Mouse (Mus musculus) Muller cell, postnatal 12 days (primary cell): Measurements from ENCODE around the gene Ccdc154.
"Not testable (repeated sequence)": the region's sequence is repeated elsewhere in the genome, so short reads cannot be mapped to it uniquely, and the experiment has no call there.

ENCODE experiments used
- DNase-seq: peaks from one replicate; pipeline ENCODE4 v3.0.0-alpha.2; 2015; ENCODE audit errors: inconsistent ontology term

Gene Ccdc154

DNA sequence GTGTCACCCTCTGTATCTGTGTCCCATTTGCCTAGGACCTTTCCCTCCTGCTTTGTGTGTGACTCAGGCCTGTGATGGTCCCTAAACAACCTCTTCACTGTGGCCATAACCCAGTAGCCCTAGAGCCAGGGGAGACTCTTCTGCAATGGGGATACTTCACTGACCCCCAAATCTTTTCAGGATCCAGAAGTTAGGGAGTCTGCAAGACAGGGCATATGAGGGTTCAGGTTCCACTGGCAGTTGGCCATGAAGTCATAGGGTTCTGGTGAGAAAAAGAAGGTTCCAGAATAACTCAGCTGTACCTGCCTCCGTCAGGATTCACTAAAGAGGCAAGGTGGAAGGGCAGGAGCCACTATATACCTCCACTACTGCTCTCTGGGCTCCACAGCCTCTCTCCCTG lies at the start of gene Ccdc154:
Ccdc154 (plus strand) TSS at position 301 of the 400 bp plus-strand sequence.
- no peak for DNase-seq

DNA sequence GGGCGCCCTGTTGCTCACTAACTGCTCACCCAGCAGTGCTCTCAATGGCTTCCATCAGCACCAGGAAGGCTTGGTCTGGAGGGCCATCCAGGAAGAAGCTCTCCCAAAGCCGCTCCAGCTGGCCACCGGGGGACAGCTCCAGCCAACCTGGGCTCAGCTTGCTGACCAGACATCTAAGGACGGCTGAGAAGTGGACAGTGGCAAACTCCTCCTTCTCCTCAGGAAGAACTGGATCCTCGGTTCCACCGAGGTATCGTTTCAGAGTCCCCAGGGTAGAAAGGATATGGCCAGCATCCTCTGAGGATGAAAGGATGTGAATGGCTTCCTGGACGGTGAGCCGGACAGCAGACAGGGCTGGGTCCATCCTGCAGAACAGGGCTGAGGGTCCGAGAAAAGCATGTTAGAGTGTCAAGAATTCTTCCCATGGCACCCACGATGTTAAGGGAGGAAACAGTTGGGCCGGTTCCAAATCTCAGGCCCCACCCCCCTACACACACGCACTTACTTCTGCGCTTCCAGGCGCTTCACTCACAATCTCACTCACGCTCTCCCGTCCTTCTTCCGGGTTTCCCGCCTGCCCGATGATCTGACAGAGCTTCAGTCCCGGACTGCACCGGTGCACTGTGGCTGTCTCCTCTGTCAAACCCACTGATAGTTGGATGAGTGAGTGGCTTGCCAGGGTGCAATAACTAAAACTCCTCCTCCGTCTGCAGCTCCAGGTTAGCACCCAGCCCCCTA lies 47.2 kb upstream of the Ccdc154 start:
- no peak for DNase-seq

DNA sequence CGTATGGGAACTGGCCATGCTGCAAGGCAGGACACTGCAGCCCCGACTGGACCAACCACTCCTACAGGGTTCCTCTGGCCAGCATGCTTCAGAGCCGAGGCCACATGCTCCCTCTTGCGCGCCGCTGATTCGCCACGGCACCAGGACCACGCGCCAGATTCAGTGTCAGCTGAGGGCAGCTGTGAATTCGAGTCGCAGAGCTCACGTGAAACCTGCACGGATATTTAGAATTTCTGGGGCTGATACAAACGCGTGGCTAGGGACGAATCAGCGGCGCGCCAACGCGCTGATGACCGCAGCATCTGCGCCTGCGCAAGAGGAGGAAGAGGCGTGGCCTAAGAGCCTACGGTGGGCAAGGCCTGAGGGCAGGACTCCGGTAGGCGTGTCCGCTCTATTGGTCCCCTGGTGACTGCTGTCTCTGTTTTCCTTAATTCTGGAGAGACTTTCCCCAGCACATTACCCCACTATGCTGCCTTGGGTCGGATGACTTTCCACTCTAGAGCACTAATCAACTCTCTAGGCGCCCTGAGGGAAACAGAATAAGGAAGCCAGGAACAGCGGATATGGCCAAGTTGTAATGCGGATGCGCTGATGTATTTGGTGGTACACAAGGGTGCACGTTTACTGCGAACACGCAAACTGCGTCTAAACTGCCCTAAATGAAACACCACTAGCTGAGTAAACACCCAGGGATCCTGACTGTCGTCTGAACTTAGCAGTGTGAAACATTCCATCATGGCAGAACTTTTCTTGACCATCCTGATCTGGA lies 46.4 kb upstream of the Ccdc154 start, which contains the start of gene Telo2:
Telo2 (minus strand) TSS at position 304 of the 769 bp plus-strand sequence.
- peak; percentile 90 for DNase-seq

DNA sequence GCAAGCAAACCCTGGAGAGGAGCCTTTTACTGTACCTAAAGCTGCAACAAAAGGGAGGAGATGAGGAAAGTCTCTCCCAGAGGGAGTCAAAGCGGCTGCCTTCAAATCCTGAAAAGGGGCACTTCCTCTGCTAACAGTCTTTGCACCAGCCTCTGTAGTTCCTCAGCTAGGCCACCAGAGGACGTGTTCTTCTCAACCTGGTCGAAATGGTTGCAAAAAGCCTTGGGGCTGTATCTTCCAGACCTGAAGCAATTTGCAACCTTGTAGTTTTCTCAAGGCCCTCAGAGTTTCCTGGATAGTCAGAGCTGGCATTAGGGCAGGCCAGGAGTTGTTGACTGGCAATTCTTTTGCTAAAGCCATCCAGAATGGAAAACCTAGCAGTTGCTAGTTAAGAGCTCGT lies 45.0 kb upstream of the Ccdc154 start:
- DNase-seq, result no peak

DNA sequence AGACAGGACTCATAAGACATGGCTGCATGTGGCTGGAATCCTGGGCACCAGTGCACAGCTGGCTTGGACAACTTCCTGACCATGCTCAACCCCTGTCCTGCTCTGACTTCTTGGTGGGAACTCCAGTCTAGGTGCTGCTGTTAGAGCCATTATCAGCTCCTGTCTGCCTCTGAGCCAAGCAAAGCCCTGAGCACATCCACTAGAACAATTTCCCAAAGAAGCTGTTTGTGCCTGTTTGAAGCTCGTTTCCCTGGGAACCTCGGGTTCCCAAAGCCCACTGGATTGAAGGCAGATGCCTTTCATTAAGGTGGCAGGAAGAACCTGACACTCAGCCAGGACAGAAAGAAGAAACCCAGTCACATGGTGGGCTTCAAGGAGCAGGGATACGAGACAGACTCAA lies 41.9 kb upstream of the Ccdc154 start, which contains the start of gene Ptx4:
Ptx4 (plus strand) TSS at position 355 of the 400 bp plus-strand sequence.
- no peak for DNase-seq

DNA sequence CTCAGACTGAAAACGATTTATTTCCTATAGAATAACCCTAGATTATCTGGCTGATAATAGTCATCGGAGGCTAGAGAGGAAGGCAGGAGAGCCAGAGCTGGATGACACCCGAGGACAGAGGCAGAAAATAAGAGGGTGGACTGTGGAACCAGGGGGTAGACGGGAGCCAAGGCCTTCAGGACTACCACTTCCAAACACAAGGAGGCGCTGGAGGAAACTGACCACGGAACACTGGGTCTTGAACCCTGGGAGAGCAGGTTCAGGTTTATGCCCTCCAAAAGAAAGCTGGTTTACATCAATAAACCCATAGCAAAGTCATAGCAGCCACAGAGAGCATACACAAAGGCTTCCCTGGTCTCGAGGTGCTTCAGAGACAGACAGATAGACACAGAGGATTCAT lies 38.3 kb upstream of the Ccdc154 start:
- no peak for DNase-seq

DNA sequence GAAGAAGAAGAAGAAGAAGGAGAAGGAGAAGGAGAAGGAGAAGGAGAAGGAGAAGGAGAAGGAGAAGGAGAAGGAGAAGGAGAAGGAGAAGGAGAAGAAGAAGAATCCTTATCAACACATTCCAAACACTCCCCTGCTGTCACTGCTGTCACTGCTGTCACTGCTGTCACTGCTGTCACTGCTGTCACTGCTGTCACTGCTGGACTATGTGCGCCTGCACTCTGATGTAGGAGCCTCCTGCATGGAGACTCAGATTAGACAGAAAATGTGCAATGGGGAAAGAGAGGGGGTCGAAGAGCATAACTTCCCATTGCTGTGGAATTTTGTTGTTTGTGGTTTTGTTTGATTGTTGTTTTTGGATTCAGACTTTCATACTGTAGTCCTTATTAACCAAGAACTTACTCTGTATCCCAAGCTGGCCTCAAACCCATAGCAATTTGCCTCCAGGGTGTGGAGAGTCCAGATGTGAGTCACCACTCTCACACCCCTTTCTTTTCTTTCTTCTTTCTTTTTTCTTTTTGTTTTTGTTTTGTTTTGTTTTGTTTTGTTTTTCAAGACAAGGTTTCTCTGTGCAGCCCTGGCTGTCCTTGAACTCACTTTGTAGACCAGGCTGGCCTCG lies 36.7 kb upstream of the Ccdc154 start:
- DNase-seq, result not testable (repeated sequence)

DNA sequence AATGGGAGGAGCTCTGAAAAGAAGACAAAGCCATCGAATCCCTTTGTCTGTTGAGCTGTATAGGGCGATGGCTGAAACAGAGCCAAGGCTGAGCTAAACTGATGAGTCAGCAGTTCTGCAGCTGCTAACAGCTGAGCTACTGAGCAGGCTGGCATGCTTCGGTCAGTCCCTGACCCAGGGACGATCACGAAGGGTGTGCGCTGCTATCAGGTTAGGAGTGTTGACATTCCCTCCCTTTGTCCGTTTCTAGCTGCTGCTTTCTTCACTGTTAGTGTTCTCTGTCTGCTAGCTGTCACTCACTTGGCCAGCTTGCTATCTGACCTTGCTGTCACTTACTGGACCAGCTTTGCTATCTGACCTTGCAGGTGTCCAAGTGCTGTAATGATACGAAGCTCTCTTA lies 35.2 kb upstream of the Ccdc154 start:
- no peak for DNase-seq

DNA sequence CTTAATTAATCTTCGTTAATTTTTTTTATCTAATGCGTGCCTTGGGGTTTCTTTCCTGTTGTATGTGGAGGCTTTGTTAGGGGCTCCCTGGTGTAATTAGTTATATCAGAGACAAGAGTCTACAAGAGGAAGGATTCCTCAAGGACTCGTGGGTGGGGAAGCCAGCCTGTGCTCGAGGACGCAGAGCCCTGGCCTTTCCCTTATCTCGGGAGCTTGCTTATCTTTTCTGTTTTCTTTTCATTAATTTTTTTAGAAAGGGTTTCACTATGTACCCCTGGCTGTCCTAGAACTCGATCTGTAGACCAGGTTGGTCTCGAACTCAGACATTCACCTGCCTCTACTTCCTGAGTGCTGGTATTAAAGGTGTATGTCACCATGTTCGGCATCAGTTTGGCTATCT lies 34.6 kb upstream of the Ccdc154 start:
- no peak for DNase-seq

DNA sequence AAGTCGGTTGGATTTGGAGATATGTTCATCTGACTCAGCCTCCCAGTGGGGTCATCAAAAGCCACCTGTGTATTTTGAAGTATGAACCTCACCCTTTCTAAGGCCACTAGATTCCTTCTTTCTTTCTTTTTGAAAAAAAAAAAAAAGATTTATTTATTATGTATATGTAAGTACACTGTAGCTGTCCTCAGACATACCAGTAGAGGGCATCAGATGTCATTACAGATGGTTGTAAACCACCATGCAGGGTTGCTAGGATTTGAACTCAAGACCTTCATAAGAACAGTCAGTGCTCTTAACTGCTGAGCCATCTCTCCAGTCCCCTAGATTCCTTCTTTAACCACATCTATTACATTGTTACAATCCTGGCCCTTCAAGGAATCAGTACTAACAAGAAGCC lies 32.2 kb upstream of the Ccdc154 start:
- DNase-seq, result no peak

DNA sequence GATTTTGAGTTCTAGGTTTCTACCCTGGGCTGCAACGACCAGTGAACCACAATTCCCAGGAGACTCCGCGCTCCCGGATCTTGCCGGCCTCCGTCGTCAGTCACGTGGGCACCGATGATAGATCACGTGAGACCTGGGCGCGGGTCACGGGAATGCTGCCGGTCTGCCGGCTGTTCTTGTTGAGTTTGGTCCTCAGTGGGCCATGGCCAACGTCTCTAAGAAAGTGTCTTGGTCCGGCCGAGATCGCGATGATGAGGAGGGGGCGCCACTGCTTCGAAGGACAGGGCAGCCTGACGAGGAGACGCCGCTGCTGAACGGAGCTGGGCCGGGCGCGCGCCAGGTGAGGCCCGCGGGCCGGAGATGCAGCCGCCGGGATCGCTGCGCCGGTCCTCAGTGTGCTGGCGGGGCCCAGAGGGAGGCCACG lies 29.0 kb upstream of the Ccdc154 start, which contains the start of gene Clcn7:
Clcn7 (plus strand) TSS at position 117 of the 424 bp plus-strand sequence.
- DNase-seq, result peak; percentile 86

DNA sequence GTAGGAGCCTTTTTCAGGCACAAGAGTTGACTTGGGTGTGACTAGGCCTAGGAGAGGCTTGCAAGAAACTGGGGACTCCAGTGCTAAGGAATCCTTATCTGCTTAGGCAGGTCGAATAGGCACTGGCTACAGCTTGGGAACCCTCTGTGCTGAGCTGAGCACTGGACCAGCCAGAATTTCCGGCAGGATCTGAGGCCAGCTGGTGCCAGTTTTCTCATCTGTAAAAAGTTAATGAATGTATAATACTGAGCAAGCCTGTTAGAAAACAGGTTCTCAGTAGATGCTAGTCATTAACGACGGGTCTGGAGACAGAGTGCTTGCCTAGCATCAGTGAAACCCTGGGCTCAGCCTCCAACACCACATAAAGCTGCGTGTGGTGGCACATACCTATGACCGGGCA lies 26.6 kb upstream of the Ccdc154 start:
- no peak for DNase-seq

DNA sequence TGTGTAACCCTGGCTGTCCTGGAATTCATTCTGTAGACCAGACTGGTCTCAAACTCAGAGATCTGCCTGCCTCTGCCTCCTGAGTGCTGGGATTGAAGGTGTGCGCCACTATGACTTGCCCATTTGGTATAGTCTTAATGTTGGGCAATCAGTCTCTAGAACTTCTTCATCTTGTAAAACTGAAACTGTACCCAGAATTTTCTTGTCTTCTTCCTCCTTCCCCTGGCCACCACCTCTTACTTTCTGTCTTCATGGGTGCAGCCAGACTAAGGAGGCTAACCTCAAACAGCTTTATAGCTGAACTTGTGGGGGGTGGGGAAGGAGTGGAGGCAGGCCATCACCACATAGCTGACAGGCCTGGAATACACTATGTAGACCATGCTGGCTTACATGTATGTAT lies 23.5 kb upstream of the Ccdc154 start:
- DNase-seq, result no peak

DNA sequence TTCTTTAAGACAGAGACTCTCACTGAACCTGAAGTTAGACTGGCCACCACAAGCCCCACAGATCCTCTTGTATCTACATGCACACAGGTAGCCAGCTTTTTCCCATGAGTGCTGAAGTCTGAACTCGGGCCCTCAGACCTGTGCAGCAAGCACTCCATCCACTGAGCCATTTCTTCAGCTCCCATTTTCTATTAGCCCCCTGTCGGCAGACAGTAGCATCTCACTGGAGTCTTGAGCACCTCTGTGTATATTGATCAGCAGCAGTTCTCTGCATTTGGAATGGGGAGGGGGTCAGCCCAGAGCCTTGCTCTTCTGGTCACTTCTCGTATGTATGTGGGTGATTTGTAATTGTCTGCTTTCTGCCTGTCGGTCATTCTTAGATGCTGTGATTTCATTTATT lies 22.3 kb upstream of the Ccdc154 start:
- DNase-seq, result no peak

DNA sequence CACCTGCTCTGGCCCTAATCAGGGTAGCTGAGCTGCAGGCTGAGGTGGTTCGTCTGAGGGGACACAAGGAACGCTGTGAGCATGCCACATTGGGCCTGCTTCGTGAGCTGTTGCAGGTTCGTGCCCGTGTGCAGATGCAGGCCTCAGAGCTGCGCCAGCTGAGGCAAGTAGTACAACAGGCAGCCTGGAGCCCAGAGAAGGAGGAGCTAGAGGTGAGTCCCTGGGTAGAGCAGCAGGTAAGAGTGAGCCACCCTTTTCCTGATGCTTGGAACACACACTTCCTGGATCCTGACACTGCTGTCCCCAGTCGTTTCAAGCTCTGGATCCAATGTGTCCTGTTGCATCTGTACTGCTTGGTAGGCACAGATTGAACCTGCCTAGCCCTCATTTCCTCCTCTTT lies 1.1 kb downstream of the Ccdc154 start:
- DNase-seq, result no peak

DNA sequence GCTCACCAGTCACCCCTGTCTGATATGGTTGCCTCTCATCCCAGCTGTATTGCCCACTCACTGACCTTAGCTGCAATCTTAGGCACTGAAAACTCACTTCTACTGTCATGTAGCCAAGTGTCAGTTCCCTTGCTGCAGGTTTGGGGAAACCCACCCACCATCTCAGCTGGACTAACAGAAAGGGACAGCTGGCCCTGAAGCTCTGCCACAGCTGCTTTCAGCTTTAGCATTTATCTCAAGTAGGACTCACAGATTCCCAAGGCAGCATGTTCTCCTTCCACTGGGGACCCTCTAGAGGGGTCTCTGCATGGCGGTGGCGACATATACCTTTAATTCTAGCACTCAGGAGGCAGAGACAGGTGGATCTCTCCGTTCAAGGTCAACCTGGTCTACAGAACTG lies 2.5 kb downstream of the Ccdc154 start:
- DNase-seq, result no peak

DNA sequence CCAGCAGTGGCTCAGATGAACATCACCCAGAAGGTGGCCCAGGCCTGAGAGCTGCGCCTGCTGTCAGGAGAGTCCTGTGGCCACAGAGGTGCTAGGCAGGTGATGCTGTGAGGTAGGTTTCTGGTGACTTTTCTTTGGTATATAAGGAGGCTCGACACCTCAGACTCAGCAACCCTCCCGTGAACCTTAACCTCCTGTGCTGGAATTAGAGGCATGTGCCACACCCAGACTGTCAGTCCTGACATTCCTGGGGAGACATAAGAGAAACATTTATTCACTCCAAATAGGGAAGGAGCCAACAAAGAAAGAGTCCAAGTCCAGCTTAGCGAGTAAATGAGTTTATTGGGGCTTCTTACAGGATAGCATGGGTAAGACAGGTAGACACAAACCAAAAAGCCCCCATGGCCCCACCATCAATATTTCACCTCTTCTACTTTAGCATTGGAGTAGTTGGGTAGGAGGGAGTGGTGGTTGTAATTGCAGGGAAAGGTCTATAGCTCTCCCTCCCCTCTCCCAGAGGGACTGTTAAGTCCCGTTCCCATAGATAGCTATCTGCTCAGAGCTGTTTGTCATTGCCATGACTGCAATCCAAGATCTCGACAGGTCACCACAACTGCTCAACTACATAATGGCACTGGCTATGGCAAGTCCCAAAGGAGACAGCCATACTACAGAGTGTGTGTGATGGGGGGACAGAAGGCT lies 3.9 kb downstream of the Ccdc154 start:
- DNase-seq, result no peak

DNA sequence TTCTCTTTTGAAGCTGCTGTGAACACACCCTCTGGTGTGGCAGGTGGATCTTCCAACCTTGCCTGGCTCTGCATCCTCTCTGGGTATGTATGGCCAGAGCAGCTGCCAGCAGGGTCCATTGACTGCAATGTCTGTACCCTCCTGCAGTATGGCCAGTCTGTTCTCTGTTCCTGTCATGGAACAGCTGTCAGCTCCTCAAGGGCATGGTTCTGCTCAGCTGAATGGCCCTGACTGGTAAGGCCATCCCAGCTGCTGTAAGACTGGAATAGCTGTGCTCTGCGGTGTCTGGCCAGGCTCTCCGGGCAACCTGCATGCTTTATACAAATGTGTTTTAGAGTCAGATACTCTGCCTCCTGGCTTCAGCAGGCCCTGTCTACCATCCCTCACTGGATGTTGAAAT lies 7.4 kb downstream of the Ccdc154 start:
- no peak for DNase-seq

DNA sequence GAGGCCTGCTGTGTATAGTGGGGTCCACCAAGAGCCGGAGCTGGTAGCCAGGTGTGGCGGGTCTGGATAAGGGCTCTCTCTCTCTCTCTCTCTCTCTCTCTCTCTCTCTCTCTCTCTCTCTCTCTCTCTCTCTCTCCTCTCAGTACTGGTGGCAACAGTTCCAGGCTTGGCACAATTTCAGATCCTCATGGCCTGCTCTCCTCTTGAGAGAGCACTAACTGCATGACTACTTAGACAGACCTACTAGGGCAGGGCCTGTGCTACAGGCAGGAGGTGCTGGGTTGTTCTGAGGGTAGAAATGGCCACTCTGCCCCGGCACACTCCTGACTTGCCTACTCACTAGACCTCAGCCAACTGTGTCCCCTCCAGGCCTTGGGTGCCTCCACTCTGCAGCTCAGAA lies 10.3 kb downstream of the Ccdc154 start:
- DNase-seq, result no peak

DNA sequence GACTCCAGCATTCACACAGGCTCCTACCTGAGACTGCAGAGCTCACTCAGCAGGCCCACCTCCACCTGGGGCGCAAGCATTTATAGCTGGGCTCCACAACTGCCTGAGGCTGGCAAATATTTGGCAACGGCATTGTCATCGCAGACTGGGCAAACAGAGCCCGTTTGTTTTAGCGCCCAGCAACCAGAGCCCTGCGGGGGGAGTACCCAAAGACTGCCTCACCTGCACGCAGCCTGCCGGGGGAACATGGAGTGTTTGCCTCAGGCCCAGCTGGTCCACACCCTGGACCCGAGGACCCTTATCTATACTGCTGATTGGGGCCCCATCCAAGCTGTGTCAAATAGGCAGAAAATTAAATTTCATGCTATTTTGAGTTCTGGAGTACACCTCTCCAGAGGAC lies 13.2 kb downstream of the Ccdc154 start, which contains the start of gene Gm38655:
Gm38655 (minus strand) TSS at position 61 of the 400 bp plus-strand sequence.
- DNase-seq, result no peak

DNA sequence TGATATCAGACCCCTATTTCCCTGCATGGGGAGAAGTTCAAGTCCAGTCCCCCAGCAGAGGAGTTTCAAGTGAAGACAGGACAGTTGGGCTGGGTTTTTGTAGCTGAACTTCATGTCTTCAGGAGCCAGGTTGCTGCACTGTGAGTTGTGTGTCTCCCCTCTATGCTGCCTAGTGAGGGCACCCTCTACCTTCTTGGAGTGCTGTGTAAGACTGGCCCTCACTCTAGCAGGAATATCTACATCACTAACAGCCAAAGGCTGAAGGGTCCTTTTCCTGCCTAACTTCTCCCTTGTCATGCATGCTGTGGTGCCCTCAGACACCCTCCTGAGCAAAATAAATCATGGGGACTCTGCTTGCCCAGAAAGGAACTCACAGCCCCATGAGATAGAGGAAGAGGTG lies 21.0 kb downstream of the Ccdc154 start:
- no peak for DNase-seq
